Mouse (Mus musculus) T-cell, adult 66 days (primary cell): ENCODE data around the gene Ube2e3. TPM values are rescaled to one million over a fixed set of nuclear protein-coding genes. Genes with fewer than 3 reads are reported as not detected.

ENCODE experiments used
- total RNA-seq, 2 experiments: library from RNA; stranded (reverse); gene quantifications; 3 replicates in 1 of 2; 4 replicates in 1 of 2; pipeline ENCODE4 v1.2.4; 2023

The Ube2e3 gene
- 10 to 100 TPM; 25.5 to 34.0 TPM for total RNA-seq

GRCm38 (mm10) chr2:78867726-78868510, at the start of gene Ube2e3:
Ube2e3 (plus strand) TSS chr2:78868124.

